Mouse (Mus musculus) embryonic fibroblast, embryonic 13.5 days (primary cell): ENCODE data around the gene Gm20696. TPM values are rescaled to one million over a fixed set of nuclear protein-coding genes. Genes with fewer than 3 reads are reported as not detected.

ENCODE experiments used
- H3K27ac ChIP-seq: 2 replicates; pipeline ENCODE4 v1.5.1; 2012; ENCODE audit warnings: low read length, control low read depth, inconsistent platforms; ENCODE audit not compliant: insufficient read depth
- H3K4me1 ChIP-seq: 2 replicates; pipeline ENCODE4 v1.6.1; 2011; ENCODE audit warnings: low read length; ENCODE audit not compliant: control insufficient read depth, insufficient read depth
- H3K4me3 ChIP-seq: 2 replicates; pipeline ENCODE4 v1.5.1; 2011; ENCODE audit warnings: mild to moderate bottlenecking, control low read depth, low read length; ENCODE audit not compliant: insufficient read depth
- CTCF ChIP-seq: IDR thresholded peaks from 2 replicates; pipeline ENCODE4 v1.5.1; 2011; ENCODE audit warnings: mild to moderate bottlenecking, control low read depth, low read length, moderate library complexity, borderline replicate concordance; ENCODE audit not compliant: insufficient read depth
- POLR2A ChIP-seq: IDR thresholded peaks from 2 replicates; pipeline ENCODE4 v1.6.1; 2011; ENCODE audit warnings: low read depth, mild to moderate bottlenecking, control low read depth, low read length, moderate library complexity
- polyA plus RNA-seq: library from polyadenylated mRNA; stranded (reverse); fragments of >200 nt; gene quantifications from 2 replicates; pipeline ENCODE4 v1.2.4, GENCODE M21; 2011; ENCODE audit warnings: low read depth; ENCODE audit not compliant: missing spikeins, insufficient read length

Gm20696 gene
- polyA plus RNA-seq, 1 experiment: 5.2 TPM

- Histone ChIP-seq H3K4me3 (no peak overlapping the region), H3K4me1 (peaks cover 17% of the 10 kb centered on the region), H3K27ac (peak overlapping the region; percentile 87)
- TF ChIP-seq CTCF: peak; percentile 31; the same call in 1 of the 2 replicates
- no peak for TF ChIP-seq POLR2A
Measured at GRCm38 (mm10) chr6:99485884-99486640, 180.5 kb downstream of the Gm20696 start.

- no peak for TF ChIP-seq CTCF
- TF ChIP-seq POLR2A: peak; percentile 78
- H3K4me3 ChIP-seq: no peak overlapping the region
- peak overlapping the region; percentile 87 for H3K27ac ChIP-seq
- H3K4me1 ChIP-seq: peaks cover 17% of the 10 kb centered on the region
Measured at GRCm38 (mm10) chr6:99485217-99485883, 181.2 kb downstream of the Gm20696 start.

- Histone ChIP-seq H3K4me1 (peaks cover 19% of the 10 kb centered on the region), H3K4me3 (no peak overlapping the region), H3K27ac (peak overlapping the region; percentile 87)
- TF ChIP-seq CTCF (no peak), POLR2A (no peak)
Measured at GRCm38 (mm10) chr6:99484884-99485216, 181.7 kb downstream of the Gm20696 start.

- Histone ChIP-seq H3K27ac (peak overlapping the region; percentile 87), H3K4me1 (peaks cover 24% of the 10 kb centered on the region), H3K4me3 (no peak overlapping the region)
- no peak for TF ChIP-seq CTCF
- peak; percentile 53; the same call in 1 of the 2 replicates for TF ChIP-seq POLR2A
Measured at GRCm38 (mm10) chr6:99484197-99484725, 182.3 kb downstream of the Gm20696 start.

- Histone ChIP-seq H3K4me1 (peaks cover 24% of the 10 kb centered on the region), H3K4me3 (no peak overlapping the region), H3K27ac (peak overlapping the region; percentile 41)
- TF ChIP-seq CTCF: no peak
Measured at GRCm38 (mm10) chr6:99483556-99483955, 183.0 kb downstream of the Gm20696 start.

- Histone ChIP-seq H3K4me3 (no peak overlapping the region), H3K4me1 (peaks cover 24% of the 10 kb centered on the region), H3K27ac (no peak overlapping the region)
- no peak for TF ChIP-seq POLR2A
- TF ChIP-seq CTCF: no peak
Measured at GRCm38 (mm10) chr6:99481568-99481967, 185.0 kb downstream of the Gm20696 start.

- no peak overlapping the region for H3K4me3 ChIP-seq
- peaks cover 15% of the 10 kb centered on the region for H3K4me1 ChIP-seq
- peak overlapping the region; percentile 90 for H3K27ac ChIP-seq
- TF ChIP-seq CTCF: no peak
Measured at GRCm38 (mm10) chr6:99478873-99479650, 187.5 kb downstream of the Gm20696 start.

- TF ChIP-seq POLR2A (no peak), CTCF (no peak)
- Histone ChIP-seq H3K4me3 (no peak overlapping the region), H3K27ac (no peak overlapping the region), H3K4me1 (peaks cover 19% of the 10 kb centered on the region; the same call in 1 of the 2 replicates)
Measured at GRCm38 (mm10) chr6:99475040-99475439, 191.6 kb downstream of the Gm20696 start.

- H3K4me3 ChIP-seq: no peak overlapping the region
- peak overlapping the region; percentile 95 for H3K27ac ChIP-seq
- TF ChIP-seq CTCF (no peak), POLR2A (no peak)
- peaks cover 21% of the 10 kb centered on the region for H3K4me1 ChIP-seq
Measured at GRCm38 (mm10) chr6:99470906-99471305, 195.7 kb downstream of the Gm20696 start.
